ENCODE assay signal across 23 mouse cellular contexts in genomic region chr4:144420644-144421043, GRCm38 (mm10). TPM values are rescaled to one million over a fixed set of nuclear protein-coding genes. Genes with fewer than 3 reads are reported as not detected.
A peak's percentile ranks its signal among the peaks of the same experiment; 100 is the strongest.
DNase-seq lines count a peak whose midpoint lies in the region; ATAC-seq and TF ChIP-seq lines count a peak whose summit lies in the region.
"Had no signal": no experiment of that assay in that cellular context is flagged by ENCODE, and none has a peak within 500 bp of the region (broad histone marks: within the 10 kb centered on the region; RNA-seq: fewer than 3 reads in every experiment).

No protein-coding gene starts in this region.

- no peak overlapping the region for H3K27ac ChIP-seq in heart, adult 2 months
- H3K27ac ChIP-seq in heart, embryonic 12.5 days (ENCODE audit: poor library complexity, severe bottlenecking), result no peak overlapping the region
- H3K27ac ChIP-seq in lung, embryonic 14.5 days (ENCODE audit: low read depth), result no peak overlapping the region
- no peak overlapping the region for H3K27ac ChIP-seq in embryonic fibroblast, embryonic 13.5 days (ENCODE audit: insufficient read depth, low read length)
- no peak overlapping the region for H3K27ac ChIP-seq in forebrain, embryonic 11.5 days (ENCODE audit: low read depth, low read length)
- H3K27ac ChIP-seq: embryonic facial prominence, embryonic 10.5 days; heart, embryonic 13.5 days; liver, embryonic 13.5 days; neural tube, embryonic 12.5 days had no signal

- TF ChIP-seq CTCF in heart, adult 2 months (IDR thresholded peaks at IDR 0.05), result peak; percentile 41
- peak; percentile 53 for TF ChIP-seq CTCF in lung, embryonic 14.5 days (IDR thresholded peaks at IDR 0.05; ENCODE audit: low read depth)
- TF ChIP-seq CTCF in embryonic fibroblast, embryonic 13.5 days (IDR thresholded peaks at IDR 0.05; ENCODE audit: borderline replicate concordance, insufficient read depth, low read length), result peak; percentile 23; the same call in 1 of the 2 replicates

- ATAC-seq in heart, embryonic 12.5 days (ENCODE audit: insufficient number of reproducible peaks, low FRiP score), result no peak
- no peak for ATAC-seq in lung, embryonic 14.5 days (ENCODE audit: insufficient read depth)
- no peak for ATAC-seq in forebrain, embryonic 11.5 days (replicated peaks; ENCODE audit: low FRiP score)
- ATAC-seq: inflammation-experienced regulatory T-cells, adult 6 months; midbrain, embryonic 16.5 days had no signal

- H3K9me3 ChIP-seq in heart, embryonic 12.5 days (replicated peaks), result no peaks in the 10 kb centered on the region
- no peaks in the 10 kb centered on the region for H3K9me3 ChIP-seq in lung, embryonic 14.5 days (ENCODE audit: low read depth, low read length)
- H3K9me3 ChIP-seq in forebrain, embryonic 11.5 days (ENCODE audit: control insufficient read depth, low read length), result no peaks in the 10 kb centered on the region; the same call in 1 of the 2 replicates
- H3K9me3 ChIP-seq: embryonic facial prominence, embryonic 10.5 days; heart, embryonic 13.5 days; liver, embryonic 13.5 days had no signal

- no peak overlapping the region for H3K4me3 ChIP-seq in heart, adult 2 months
- no peak overlapping the region for H3K4me3 ChIP-seq in heart, embryonic 12.5 days
- no peak overlapping the region for H3K4me3 ChIP-seq in lung, embryonic 14.5 days (ENCODE audit: low read depth, low read length)
- no peak overlapping the region for H3K4me3 ChIP-seq in embryonic fibroblast, embryonic 13.5 days (ENCODE audit: insufficient read depth, low read length)
- H3K4me3 ChIP-seq in forebrain, embryonic 11.5 days (ENCODE audit: low read depth, low read length), result no peak overlapping the region
- H3K4me3 ChIP-seq: embryonic facial prominence, embryonic 10.5 days; heart, embryonic 13.5 days; liver, embryonic 13.5 days; neural tube, embryonic 12.5 days had no signal

- no peaks in the 10 kb centered on the region for H3K27me3 ChIP-seq in heart, adult 2 months (ENCODE audit: control insufficient read depth, insufficient read depth, low read length)
- H3K27me3 ChIP-seq in heart, embryonic 12.5 days (replicated peaks), result no peaks in the 10 kb centered on the region
- no peaks in the 10 kb centered on the region for H3K27me3 ChIP-seq in lung, embryonic 14.5 days (ENCODE audit: insufficient read depth, low read length)
- H3K27me3 ChIP-seq in forebrain, embryonic 11.5 days (ENCODE audit: control insufficient read depth, insufficient read depth, low read length), result no peaks in the 10 kb centered on the region
- H3K27me3 ChIP-seq: heart, embryonic 13.5 days; liver, embryonic 13.5 days; neural tube, embryonic 12.5 days had no signal

- no peaks in the 10 kb centered on the region for H3K36me3 ChIP-seq in heart, adult 2 months (ENCODE audit: control insufficient read depth, insufficient read depth, low read length)
- no peaks in the 10 kb centered on the region for H3K36me3 ChIP-seq in heart, embryonic 12.5 days
- no peaks in the 10 kb centered on the region for H3K36me3 ChIP-seq in lung, embryonic 14.5 days (ENCODE audit: insufficient read depth)
- H3K36me3 ChIP-seq in forebrain, embryonic 11.5 days (ENCODE audit: control insufficient read depth, insufficient read depth, low read length), result no peaks in the 10 kb centered on the region
- H3K36me3 ChIP-seq: embryonic facial prominence, embryonic 10.5 days; G1E; heart, embryonic 13.5 days; liver, embryonic 13.5 days; neural tube, embryonic 12.5 days had no signal

- H3K4me2 ChIP-seq in heart, embryonic 12.5 days, result no peak overlapping the region
- H3K4me2 ChIP-seq in lung, embryonic 14.5 days, result no peak overlapping the region
- no peak overlapping the region for H3K4me2 ChIP-seq in forebrain, embryonic 11.5 days (ENCODE audit: low read depth, low read length, severe bottlenecking)
- H3K4me2 ChIP-seq: heart, embryonic 13.5 days; liver, embryonic 13.5 days; neural tube, embryonic 12.5 days had no signal

- no peak for TF ChIP-seq POLR2A in heart, adult 2 months (IDR thresholded peaks at IDR 0.05; ENCODE audit: insufficient read depth, low read depth, low read length)
- TF ChIP-seq POLR2A in embryonic fibroblast, embryonic 13.5 days (IDR thresholded peaks at IDR 0.05; ENCODE audit: low read depth, low read length), result no peak

- no peak for DNase-seq in heart, adult 2 months
- no peak for DNase-seq in lung, embryonic 14.5 days
- DNase-seq in lung, postnatal 36 days, result no peak
- DNase-seq in forebrain, embryonic 11.5 days (ENCODE audit: low spot score), result no peak
- no peak for DNase-seq in cerebellum, postnatal 14 days
- no peak for DNase-seq in left cerebral cortex, postnatal 10 days (ENCODE audit: extremely low spot score in 1 of 2, low spot score in 2 of 2)
- DNase-seq: adrenal gland, postnatal 10 days; cerebellum, adult 8-10 months; gastrocnemius, postnatal 25 days; kidney, postnatal 10 days; liver, embryonic 13.5 days; lung, postnatal 4 days had no signal

- H3K9ac ChIP-seq in heart, adult 2 months (ENCODE audit: low read depth, low read length), result no peak overlapping the region
- H3K9ac ChIP-seq in heart, embryonic 12.5 days, result no peak overlapping the region
- no peak overlapping the region for H3K9ac ChIP-seq in lung, embryonic 14.5 days
- H3K9ac ChIP-seq in forebrain, embryonic 11.5 days (ENCODE audit: low read length), result no peak overlapping the region
- H3K9ac ChIP-seq: heart, embryonic 13.5 days; liver, embryonic 13.5 days; neural tube, embryonic 12.5 days had no signal

- no peak for TF ChIP-seq EP300 in heart, adult 2 months (IDR thresholded peaks at IDR 0.05; ENCODE audit: insufficient read depth, low read depth, low read length)

- no peaks in the 10 kb centered on the region for H3K79me2 ChIP-seq in heart, adult 2 months (replicated peaks; ENCODE audit: control insufficient read depth, insufficient read depth, low read length)

- no peaks in the 10 kb centered on the region for H3K4me1 ChIP-seq in heart, adult 2 months (ENCODE audit: control insufficient read depth, insufficient read depth, low read length)
- H3K4me1 ChIP-seq in heart, embryonic 12.5 days (replicated peaks), result no peaks in the 10 kb centered on the region
- no peaks in the 10 kb centered on the region for H3K4me1 ChIP-seq in lung, embryonic 14.5 days (ENCODE audit: insufficient read depth)
- no peaks in the 10 kb centered on the region for H3K4me1 ChIP-seq in embryonic fibroblast, embryonic 13.5 days (ENCODE audit: control insufficient read depth, insufficient read depth, low read length)
- no peaks in the 10 kb centered on the region for H3K4me1 ChIP-seq in forebrain, embryonic 11.5 days (replicated peaks; ENCODE audit: control insufficient read depth, insufficient read depth, low read length)
- H3K4me1 ChIP-seq: embryonic facial prominence, embryonic 10.5 days; heart, embryonic 13.5 days; liver, embryonic 13.5 days; neural tube, embryonic 12.5 days had no signal

- intact Hi-C loops in heart, adult 2 months (cut with DNase I), result no loop called here
- intact Hi-C loops in left cerebral cortex, postnatal 10 days (cut with DNase I), result no loop called here

RNA-seq across cellular contexts. Expression of gene Pramef12, which starts 12.4 kb away (rescaled TPM):
- not detected for total RNA-seq in heart, adult 2 months (2021)
- polyA plus RNA-seq in heart, adult 2 months (2012; rRNA removed), result 0.08 TPM in 1 of 2 replicates, not detected in the other
- 0.06 and 0.12 TPM in 2 replicates for polyA plus RNA-seq in heart, embryonic 12.5 days (2016; fragmentation: Nextera tagmentation; extraction: Ambion mirVana)
- not detected in 2 replicates for polyA plus RNA-seq in lung, embryonic 14.5 days (2014; fragmentation: Nextera tagmentation; extraction: Ambion mirVana)
- not detected in 2 replicates for polyA plus RNA-seq in embryonic fibroblast, embryonic 13.5 days (2011; ENCODE audit: insufficient read length, low read depth, missing spikeins)
- polyA plus RNA-seq in forebrain, embryonic 11.5 days (2014; fragmentation: Nextera tagmentation; extraction: Ambion mirVana), result not detected in 2 replicates
- not detected for total RNA-seq in left cerebral cortex, postnatal 10 days (2021)
- total RNA-seq: gastrocnemius, postnatal 25 days; left cerebral cortex, postnatal 25 days had no signal
- polyA plus RNA-seq: G1E; inflammation-experienced regulatory T-cells, adult 6 months; liver, embryonic 13.5 days; midbrain, embryonic 16.5 days; neural tube, embryonic 12.5 days had no signal

RNA-seq across cellular contexts. Expression of gene 1700012P22Rik, which starts 17.9 kb away (rescaled TPM):
- not detected for total RNA-seq in heart, adult 2 months (2021)
- not detected in 2 replicates for polyA plus RNA-seq in heart, adult 2 months (2012; rRNA removed)
- not detected in 2 replicates for polyA plus RNA-seq in heart, embryonic 12.5 days (2016; fragmentation: Nextera tagmentation; extraction: Ambion mirVana)
- not detected in 2 replicates for polyA plus RNA-seq in lung, embryonic 14.5 days (2014; fragmentation: Nextera tagmentation; extraction: Ambion mirVana)
- not detected in 2 replicates for polyA plus RNA-seq in embryonic fibroblast, embryonic 13.5 days (2011; ENCODE audit: insufficient read length, low read depth, missing spikeins)
- polyA plus RNA-seq in forebrain, embryonic 11.5 days (2014; fragmentation: Nextera tagmentation; extraction: Ambion mirVana), result not detected in 2 replicates
- not detected for total RNA-seq in left cerebral cortex, postnatal 10 days (2021)
- total RNA-seq: adrenal gland, postnatal 10 days; G1E; gastrocnemius, postnatal 25 days; left cerebral cortex, postnatal 25 days had no signal
- polyA plus RNA-seq: embryonic facial prominence, embryonic 10.5 days; G1E; heart, embryonic 13.5 days; inflammation-experienced regulatory T-cells, adult 6 months; liver, embryonic 13.5 days; neural tube, embryonic 12.5 days; thymus, postnatal 0 days had no signal

RNA-seq across cellular contexts. Expression of gene Gm9944, which starts 32.5 kb away (rescaled TPM):
- not detected for total RNA-seq in heart, adult 2 months (2021)
- not detected in 2 replicates for polyA plus RNA-seq in heart, adult 2 months (2012; rRNA removed)
- polyA plus RNA-seq in heart, embryonic 12.5 days (2016; fragmentation: Nextera tagmentation; extraction: Ambion mirVana), result not detected in 2 replicates
- polyA plus RNA-seq in lung, embryonic 14.5 days (2014; fragmentation: Nextera tagmentation; extraction: Ambion mirVana), result not detected in 2 replicates
- not detected in 2 replicates for polyA plus RNA-seq in embryonic fibroblast, embryonic 13.5 days (2011; ENCODE audit: insufficient read length, low read depth, missing spikeins)
- not detected in 2 replicates for polyA plus RNA-seq in forebrain, embryonic 11.5 days (2014; fragmentation: Nextera tagmentation; extraction: Ambion mirVana)
- not detected for total RNA-seq in left cerebral cortex, postnatal 10 days (2021)
- total RNA-seq: adrenal gland, postnatal 10 days; G1E; gastrocnemius, postnatal 25 days; left cerebral cortex, postnatal 25 days had no signal
- polyA plus RNA-seq: embryonic facial prominence, embryonic 10.5 days; G1E; heart, embryonic 13.5 days; hindbrain, embryonic 11.5 days; inflammation-experienced regulatory T-cells, adult 6 months; liver, embryonic 13.5 days; midbrain, embryonic 16.5 days; neural tube, embryonic 12.5 days; thymus, postnatal 0 days had no signal

RNA-seq across cellular contexts. Expression of gene Pramef20, which starts 42.9 kb away (rescaled TPM):
- not detected for total RNA-seq in heart, adult 2 months (2021)
- polyA plus RNA-seq in heart, adult 2 months (2012; rRNA removed), result not detected in 2 replicates
- polyA plus RNA-seq in heart, embryonic 12.5 days (2016; fragmentation: Nextera tagmentation; extraction: Ambion mirVana), result not detected in 2 replicates
- not detected in 2 replicates for polyA plus RNA-seq in lung, embryonic 14.5 days (2014; fragmentation: Nextera tagmentation; extraction: Ambion mirVana)
- not detected in 2 replicates for polyA plus RNA-seq in embryonic fibroblast, embryonic 13.5 days (2011; ENCODE audit: insufficient read length, low read depth, missing spikeins)
- not detected in 2 replicates for polyA plus RNA-seq in forebrain, embryonic 11.5 days (2014; fragmentation: Nextera tagmentation; extraction: Ambion mirVana)
- total RNA-seq in left cerebral cortex, postnatal 10 days (2021), result not detected
- total RNA-seq: adrenal gland, postnatal 10 days; G1E; gastrocnemius, postnatal 25 days; left cerebral cortex, postnatal 25 days had no signal
- polyA plus RNA-seq: embryonic facial prominence, embryonic 10.5 days; G1E; heart, embryonic 13.5 days; hindbrain, embryonic 11.5 days; inflammation-experienced regulatory T-cells, adult 6 months; liver, embryonic 13.5 days; midbrain, embryonic 16.5 days; neural tube, embryonic 12.5 days; thymus, postnatal 0 days had no signal

RNA-seq across cellular contexts. Expression of gene Aadacl3, which starts 42.9 kb away (rescaled TPM):
- total RNA-seq in heart, adult 2 months (2021), result not detected
- not detected in 2 replicates for polyA plus RNA-seq in heart, adult 2 months (2012; rRNA removed)
- not detected in 2 replicates for polyA plus RNA-seq in heart, embryonic 12.5 days (2016; fragmentation: Nextera tagmentation; extraction: Ambion mirVana)
- not detected in 2 replicates for polyA plus RNA-seq in lung, embryonic 14.5 days (2014; fragmentation: Nextera tagmentation; extraction: Ambion mirVana)
- not detected in 2 replicates for polyA plus RNA-seq in embryonic fibroblast, embryonic 13.5 days (2011; ENCODE audit: insufficient read length, low read depth, missing spikeins)
- not detected in 2 replicates for polyA plus RNA-seq in forebrain, embryonic 11.5 days (2014; fragmentation: Nextera tagmentation; extraction: Ambion mirVana)
- total RNA-seq in left cerebral cortex, postnatal 10 days (2021), result not detected
- total RNA-seq: adrenal gland, postnatal 10 days; gastrocnemius, postnatal 25 days; left cerebral cortex, postnatal 25 days had no signal
- polyA plus RNA-seq: embryonic facial prominence, embryonic 10.5 days; G1E; heart, embryonic 13.5 days; hindbrain, embryonic 11.5 days; inflammation-experienced regulatory T-cells, adult 6 months; liver, embryonic 13.5 days; midbrain, embryonic 16.5 days; neural tube, embryonic 12.5 days; thymus, postnatal 0 days had no signal
